13 mouse cellular contexts compared by ENCODE assay signal in genomic region chr5:118343444-118344320, GRCm38 (mm10).
DNase-seq lines count a peak whose midpoint lies in the region; ATAC-seq and TF ChIP-seq lines count a peak whose summit lies in the region.
"Had no signal": no experiment of that assay in that cellular context is flagged by ENCODE, and none has a peak within 500 bp of the region (broad histone marks: within the 10 kb centered on the region; RNA-seq: fewer than 3 reads in every experiment).

No protein-coding gene starts in this region.

- intact Hi-C loops in heart, postnatal 10 days (cut with DNase I) = no loop called here
- intact Hi-C loops in gastrocnemius, adult 2 months (cut with DNase I) = no loop called here

- H3K9me3 ChIP-seq in heart, embryonic 11.5 days (replicated peaks; ENCODE audit: control insufficient read depth, low read length) = no peaks in the 10 kb centered on the region
- no peaks in the 10 kb centered on the region for H3K9me3 ChIP-seq in neural tube, embryonic 11.5 days (ENCODE audit: control insufficient read depth, low read length)
- H3K9me3 ChIP-seq in neural tube, embryonic 15.5 days (replicated peaks) = no peaks in the 10 kb centered on the region
- H3K9me3 ChIP-seq in forebrain, embryonic 13.5 days (replicated peaks) = peaks cover 6% of the 10 kb centered on the region; the same call in 1 of the 2 replicates
- H3K9me3 ChIP-seq: liver, embryonic 15.5 days had no signal

- no peaks in the 10 kb centered on the region for H3K27me3 ChIP-seq in heart, embryonic 11.5 days (ENCODE audit: control insufficient read depth, insufficient read depth, low read length)
- no peaks in the 10 kb centered on the region for H3K27me3 ChIP-seq in neural tube, embryonic 11.5 days (ENCODE audit: control insufficient read depth, insufficient read depth, low read length)
- H3K27me3 ChIP-seq in neural tube, embryonic 15.5 days (replicated peaks) = no peaks in the 10 kb centered on the region
- H3K27me3 ChIP-seq in forebrain, embryonic 13.5 days = no peaks in the 10 kb centered on the region

- TF ChIP-seq CTCF in gastrocnemius, adult 2 months (IDR thresholded peaks at IDR 0.05) = no peak

- no peaks in the 10 kb centered on the region for H3K36me3 ChIP-seq in heart, embryonic 11.5 days (ENCODE audit: control insufficient read depth, insufficient read depth, low read length)
- H3K36me3 ChIP-seq in neural tube, embryonic 11.5 days (ENCODE audit: control insufficient read depth, insufficient read depth, low read length) = no peaks in the 10 kb centered on the region
- no peaks in the 10 kb centered on the region for H3K36me3 ChIP-seq in neural tube, embryonic 15.5 days
- H3K36me3 ChIP-seq in forebrain, embryonic 13.5 days (ENCODE audit: poor library complexity, severe bottlenecking) = no peaks in the 10 kb centered on the region
- H3K36me3 ChIP-seq: liver, embryonic 15.5 days had no signal

- no peak for DNase-seq in heart, postnatal 10 days
- no peak for DNase-seq in neural tube, embryonic 11.5 days (ENCODE audit: low spot score)
- DNase-seq in right cerebral cortex, postnatal 36 days (ENCODE audit: low spot score in 2 of 2) = peak; percentile 36 to 65
- no peak for DNase-seq in gastrocnemius, adult 2 months
- DNase-seq in embryo, embryonic 11 days = no peak
- DNase-seq: kidney, postnatal 10 days had no signal

- peak overlapping the region; percentile 12; the same call in 1 of the 2 replicates for H3K4me3 ChIP-seq in heart, embryonic 11.5 days (ENCODE audit: low read depth, low read length)
- no peak overlapping the region for H3K4me3 ChIP-seq in neural tube, embryonic 11.5 days (ENCODE audit: low read depth, low read length)
- H3K4me3 ChIP-seq in neural tube, embryonic 15.5 days (replicated peaks) = no peak overlapping the region
- H3K4me3 ChIP-seq in forebrain, embryonic 13.5 days = no peak overlapping the region
- no peak overlapping the region for H3K4me3 ChIP-seq in gastrocnemius, adult 2 months
- H3K4me3 ChIP-seq: erythroblast, embryonic 14.5 days; liver, embryonic 15.5 days; myocyte had no signal

- peak overlapping the region; percentile 68; the same call in 1 of the 2 replicates for H3K27ac ChIP-seq in heart, embryonic 11.5 days (ENCODE audit: low read depth, low read length)
- no peak overlapping the region for H3K27ac ChIP-seq in neural tube, embryonic 11.5 days (ENCODE audit: low read depth, low read length)
- no peak overlapping the region for H3K27ac ChIP-seq in neural tube, embryonic 15.5 days (replicated peaks)
- H3K27ac ChIP-seq in forebrain, embryonic 13.5 days = peak overlapping the region; percentile 8; the same call in 1 of the 2 replicates
- H3K27ac ChIP-seq in gastrocnemius, adult 2 months = no peak overlapping the region
- H3K27ac ChIP-seq: liver, embryonic 15.5 days had no signal

- H3K4me1 ChIP-seq in heart, embryonic 11.5 days (ENCODE audit: control insufficient read depth, insufficient read depth, low read length) = peaks cover 16% of the 10 kb centered on the region
- H3K4me1 ChIP-seq in neural tube, embryonic 11.5 days (ENCODE audit: control insufficient read depth, insufficient read depth, low read length) = no peaks in the 10 kb centered on the region
- peaks cover 16% of the 10 kb centered on the region for H3K4me1 ChIP-seq in neural tube, embryonic 15.5 days
- peaks cover 28% of the 10 kb centered on the region for H3K4me1 ChIP-seq in forebrain, embryonic 13.5 days
- H3K4me1 ChIP-seq: liver, embryonic 15.5 days had no signal

- H3K9ac ChIP-seq in heart, embryonic 11.5 days (ENCODE audit: low read depth, low read length) = peak overlapping the region; percentile 54; the same call in 1 of the 2 replicates
- H3K9ac ChIP-seq in neural tube, embryonic 11.5 days (ENCODE audit: low read length) = no peak overlapping the region
- H3K9ac ChIP-seq in neural tube, embryonic 15.5 days (replicated peaks) = no peak overlapping the region
- peak overlapping the region; percentile 6 for H3K9ac ChIP-seq in forebrain, embryonic 13.5 days
- H3K9ac ChIP-seq: liver, embryonic 15.5 days had no signal

- WGBS in heart, embryonic 11.5 days (ENCODE audit: insufficient replicate concordance) = 12% methylated on average over 19 of the region's 19 CpGs
- WGBS in neural tube, embryonic 11.5 days = 16% methylated on average over 19 of the region's 19 CpGs
- 15% methylated on average over 19 of the region's 19 CpGs for WGBS in neural tube, embryonic 15.5 days
- WGBS in forebrain, embryonic 13.5 days = 15% methylated on average over 19 of the region's 19 CpGs

- 0 out of 2 replicates have a peak, but pooled peaks have one; percentile 19 for ATAC-seq in heart, embryonic 11.5 days (replicated peaks; ENCODE audit: insufficient number of reproducible peaks, low FRiP score, low TSS enrichment)
- ATAC-seq in neural tube, embryonic 11.5 days (ENCODE audit: insufficient read depth, low FRiP score, low TSS enrichment) = no peak
- ATAC-seq in neural tube, embryonic 15.5 days (ENCODE audit: low FRiP score) = no peak
- ATAC-seq in forebrain, embryonic 13.5 days = 0 out of 2 replicates have a peak, but pooled peaks have one; percentile 21
- ATAC-seq: activated CD4-positive, CD25-positive, alpha-beta regulatory T cell, adult 4 months had no signal

- peak overlapping the region; percentile 59 for H3K4me2 ChIP-seq in heart, embryonic 11.5 days
- H3K4me2 ChIP-seq in neural tube, embryonic 11.5 days (ENCODE audit: low read depth) = peak overlapping the region; percentile 2; the same call in 1 of the 2 replicates
- H3K4me2 ChIP-seq in neural tube, embryonic 15.5 days = no peak overlapping the region
- H3K4me2 ChIP-seq in forebrain, embryonic 13.5 days = peak overlapping the region; percentile 25
- H3K4me2 ChIP-seq: liver, embryonic 15.5 days had no signal

Comparison
In these comparisons a context has a peak if more than half of its experiments do, and no peak if none do; other contexts are left out.
1. ATAC-seq: peak in heart, embryonic 11.5 days (single experiment) and forebrain, embryonic 13.5 days (single experiment); none in neural tube, embryonic 11.5 days (single experiment) and neural tube, embryonic 15.5 days (single experiment).
2. H3K27ac ChIP-seq: peak in heart, embryonic 11.5 days (single experiment) and forebrain, embryonic 13.5 days (single experiment); none in neural tube, embryonic 11.5 days (single experiment), neural tube, embryonic 15.5 days (single experiment) and gastrocnemius, adult 2 months (single experiment).
3. H3K9ac ChIP-seq: peak in heart, embryonic 11.5 days (single experiment) and forebrain, embryonic 13.5 days (single experiment); none in neural tube, embryonic 11.5 days (single experiment) and neural tube, embryonic 15.5 days (single experiment).
4. DNase-seq: peak in right cerebral cortex, postnatal 36 days (2 of 2); none in heart, postnatal 10 days (0 of 2), neural tube, embryonic 11.5 days (single experiment), gastrocnemius, adult 2 months (single experiment) and embryo, embryonic 11 days (single experiment).